Mouse (Mus musculus) mature B cell (primary cell): Measurements from ENCODE around the gene Boc.

Source experiments
- in situ Hi-C: fragments of 300-500 bp; cut with MboI; formaldehyde crosslinking; loops from 2 replicates; pipeline ENCODE4 v1.14.3; 2019

Gene Boc

DNA sequence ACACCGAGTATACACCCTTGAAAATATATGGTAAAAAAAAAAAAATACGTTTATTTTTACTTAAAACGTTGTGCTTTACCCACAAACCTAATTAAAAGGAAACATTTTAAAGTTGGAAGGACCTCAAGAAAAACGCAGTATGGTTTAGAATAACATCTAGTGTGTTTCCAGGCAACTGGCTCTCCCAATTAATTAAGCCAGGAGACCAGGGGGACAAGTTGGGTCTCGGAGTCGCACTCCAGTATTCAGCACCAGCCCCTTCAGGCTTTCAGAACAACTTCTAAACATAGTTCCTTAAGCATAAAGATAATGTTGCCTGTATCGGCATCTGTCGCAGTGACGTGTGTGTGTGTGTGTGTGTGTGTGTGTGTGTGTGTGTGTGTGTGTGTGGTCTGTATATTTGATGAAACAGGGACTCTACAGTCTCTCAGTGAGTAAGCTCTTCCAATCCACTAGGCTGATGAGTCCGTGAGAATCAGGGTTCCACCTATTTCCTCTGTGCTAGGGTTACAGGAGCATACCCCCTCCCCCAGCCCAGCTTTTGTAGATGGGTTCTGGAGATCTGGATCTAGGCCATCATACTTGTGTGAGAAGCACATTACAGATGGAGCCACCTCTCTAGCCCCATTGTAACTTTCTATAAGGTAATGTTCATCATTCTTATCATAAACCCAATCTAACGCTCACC, 31.3 kb downstream of the Boc start:
- in situ Hi-C loops: no loop called here

DNA sequence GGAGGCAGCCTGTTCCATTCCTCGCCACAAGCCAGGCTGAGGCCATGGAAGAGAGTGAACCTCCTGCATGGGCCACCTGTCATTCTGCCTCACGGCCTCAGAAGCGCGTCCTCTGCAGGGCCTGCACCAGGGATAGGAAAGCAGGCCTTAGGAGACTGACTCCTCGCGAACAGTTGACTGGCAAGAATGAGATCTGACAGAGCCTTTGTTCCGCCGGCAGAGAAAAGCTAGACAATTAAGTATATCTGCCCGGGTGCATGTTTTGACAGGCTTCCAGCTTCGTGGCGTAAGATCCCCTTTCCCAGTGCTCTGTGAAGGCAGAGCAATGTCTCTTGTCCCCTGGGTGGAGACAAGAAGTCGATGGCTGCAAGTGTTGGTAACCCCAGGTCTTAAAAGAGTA, 32.0 kb downstream of the Boc start:
- in situ Hi-C loops: no loop called here

DNA sequence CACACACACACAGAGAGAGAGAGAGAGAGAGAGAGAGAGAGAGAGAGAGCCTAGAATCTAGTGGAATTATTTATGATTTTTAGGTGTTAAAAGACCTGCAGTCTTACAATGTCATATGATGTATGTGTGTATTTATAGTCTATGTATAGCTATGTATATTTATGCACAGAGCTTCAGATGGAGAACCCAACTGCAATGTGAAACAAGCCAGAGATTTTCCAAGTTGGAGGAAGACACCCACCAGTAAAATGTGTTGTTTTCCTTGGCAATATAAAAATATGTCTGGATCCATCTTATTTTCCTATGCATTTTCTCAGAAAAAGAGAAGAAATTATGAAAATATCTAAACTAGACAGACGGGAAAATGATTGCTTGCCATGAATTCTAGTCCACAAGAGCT, 32.7 kb downstream of the Boc start:
- in situ Hi-C loops: no loop called here

DNA sequence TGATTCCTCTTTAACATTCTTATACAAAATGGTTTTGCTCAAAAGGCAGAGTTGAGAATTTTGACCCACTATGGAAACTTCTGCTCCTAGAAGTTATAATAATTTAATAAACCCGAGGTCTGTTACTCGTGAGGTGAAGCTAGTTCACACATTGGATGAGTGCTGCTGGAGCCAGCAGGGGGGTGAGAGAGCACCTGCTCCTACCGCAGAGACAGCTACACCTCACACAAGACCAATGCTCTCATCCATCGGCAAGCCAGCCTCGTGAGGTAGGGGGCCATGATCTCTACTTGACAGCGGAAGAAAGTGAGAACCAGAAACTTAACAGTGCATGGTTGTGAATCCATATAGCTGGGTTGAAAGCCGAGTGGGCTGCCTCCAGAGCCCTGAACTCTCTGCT, 35.1 kb downstream of the Boc start:
- in situ Hi-C loops: no loop called here

DNA sequence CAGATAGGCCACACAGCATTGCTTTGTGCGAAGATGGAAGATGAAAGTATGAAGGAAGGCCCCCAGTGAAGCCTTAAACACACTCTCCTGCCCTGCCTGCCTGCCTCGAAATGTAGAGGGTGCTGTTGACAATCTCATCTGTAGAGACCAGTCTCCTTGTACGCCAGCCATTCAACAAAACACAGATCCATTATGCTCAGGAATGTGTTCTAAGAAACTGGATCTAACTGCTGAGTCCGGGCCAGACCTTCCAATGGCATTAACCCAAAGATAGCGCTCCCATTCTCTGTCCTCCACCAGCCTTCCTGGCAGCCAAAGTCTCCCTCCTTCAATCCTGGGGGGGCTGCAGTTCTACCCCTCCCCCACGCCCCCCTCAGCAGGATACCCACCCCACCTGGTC, 42.2 kb downstream of the Boc start:
- in situ Hi-C loops: no loop called here

DNA sequence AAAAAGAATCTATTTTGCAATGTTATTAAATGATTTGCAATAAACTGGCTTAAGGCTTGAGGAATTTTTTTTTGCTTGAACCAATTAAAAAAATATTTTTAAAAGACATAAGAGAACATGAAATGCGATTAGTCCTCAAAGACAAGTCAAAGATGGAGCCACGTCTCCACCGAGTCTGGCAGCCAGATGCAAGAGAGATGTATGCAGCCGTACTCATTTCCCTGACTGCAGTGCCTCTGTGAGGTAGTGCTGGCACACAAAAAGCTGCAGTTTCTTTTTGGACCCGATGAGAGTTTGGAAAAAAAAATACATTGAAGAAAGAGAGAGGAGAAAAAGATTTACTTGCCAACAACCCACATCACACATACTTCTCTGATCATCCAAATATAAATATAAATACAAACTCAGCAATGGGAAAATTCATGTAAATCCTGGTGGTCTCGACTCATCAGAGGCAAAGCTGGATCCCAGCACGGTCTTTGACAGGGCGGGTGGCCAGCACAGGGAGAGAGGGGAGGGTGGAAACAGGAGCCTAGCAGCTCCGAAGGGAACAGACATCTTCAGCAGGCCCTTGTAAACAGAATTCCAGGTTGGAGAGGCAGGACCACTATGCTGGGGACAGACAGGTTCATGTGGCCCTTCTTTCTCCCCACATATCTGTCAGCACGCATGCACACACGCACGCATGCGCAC, 48.0 kb downstream of the Boc start:
- in situ Hi-C loops: no loop called here

DNA sequence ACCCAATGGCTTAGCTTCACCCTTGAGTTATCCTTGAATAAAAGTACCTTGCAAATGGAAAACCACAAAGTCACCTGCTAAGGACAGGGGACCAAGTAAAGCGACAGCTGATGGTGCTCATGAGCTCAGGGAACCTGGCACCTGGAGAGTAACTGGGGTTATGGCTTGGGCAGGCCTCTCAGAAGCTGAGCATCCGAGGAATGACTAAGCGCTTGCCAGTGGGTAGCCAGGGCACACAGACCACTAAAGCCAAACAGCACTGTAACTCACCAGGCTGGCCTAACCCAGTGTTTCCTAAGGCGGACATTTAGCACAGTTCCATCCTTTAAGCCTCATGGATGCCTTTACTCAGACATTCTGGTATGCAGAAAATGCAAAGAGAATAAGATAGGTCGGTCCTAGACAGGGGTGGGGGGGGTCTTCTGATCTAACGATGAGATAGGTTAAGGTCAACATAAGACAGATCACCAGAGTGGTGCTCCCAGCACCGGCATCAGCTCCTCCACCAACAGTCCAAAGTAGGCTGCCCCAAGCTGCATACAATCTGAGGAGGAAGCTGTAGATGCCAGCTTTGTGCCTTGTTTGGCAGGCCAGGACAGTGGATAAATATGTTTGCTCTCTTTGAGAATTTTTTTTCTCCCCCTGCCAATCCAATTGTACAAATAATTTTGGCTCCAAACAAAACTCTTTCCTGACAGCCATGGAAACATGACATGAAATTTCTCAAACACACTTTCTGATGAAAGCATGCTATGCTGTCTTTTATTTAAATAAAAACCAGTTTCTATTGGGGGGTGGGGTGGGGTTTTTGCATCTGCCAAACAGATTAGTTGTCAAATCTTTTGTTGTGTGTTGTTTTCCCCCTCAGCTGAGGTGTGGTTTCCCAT, 49.0 kb downstream of the Boc start:
- in situ Hi-C loops: no loop called here

DNA sequence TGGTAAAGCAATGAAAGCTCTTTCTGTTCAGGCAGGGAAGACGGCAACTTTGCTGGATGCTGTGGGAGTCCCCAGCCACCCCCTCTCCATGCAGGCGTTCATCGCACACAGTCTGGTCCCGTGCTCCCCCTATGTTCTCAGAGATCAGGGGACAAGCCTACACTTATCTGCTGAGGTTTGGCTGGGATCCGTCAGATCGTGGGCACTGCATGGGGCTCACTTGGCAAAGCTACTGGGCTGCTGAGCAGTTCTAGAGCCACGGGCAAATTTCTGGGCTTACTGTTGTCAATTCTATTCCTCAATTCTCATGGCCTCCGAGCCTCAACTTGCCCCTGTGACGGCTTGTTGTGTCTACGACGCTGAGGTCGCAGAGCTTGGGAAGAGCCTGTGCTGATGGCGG, 49.9 kb downstream of the Boc start:
- in situ Hi-C loops: no loop called here

DNA sequence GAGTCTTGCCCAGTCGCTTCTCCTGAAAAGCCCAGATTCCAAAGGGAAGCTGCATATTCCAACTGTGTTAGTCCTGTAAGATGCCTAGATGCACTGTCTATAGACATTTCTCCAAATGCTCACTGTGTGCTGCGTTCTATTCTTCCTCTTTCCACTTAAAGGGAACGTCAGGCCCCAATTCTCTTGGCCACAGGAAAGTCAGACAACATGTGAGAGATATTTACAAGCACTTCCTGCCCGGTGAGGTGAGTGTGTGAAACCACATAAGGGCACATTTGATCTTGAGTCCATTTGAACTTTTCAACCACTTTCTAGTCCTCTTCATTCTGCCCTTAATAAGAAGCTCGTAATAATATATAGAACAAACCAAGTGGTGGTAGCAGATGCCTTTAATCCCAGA, 50.7 kb downstream of the Boc start:
- in situ Hi-C loops: no loop called here

DNA sequence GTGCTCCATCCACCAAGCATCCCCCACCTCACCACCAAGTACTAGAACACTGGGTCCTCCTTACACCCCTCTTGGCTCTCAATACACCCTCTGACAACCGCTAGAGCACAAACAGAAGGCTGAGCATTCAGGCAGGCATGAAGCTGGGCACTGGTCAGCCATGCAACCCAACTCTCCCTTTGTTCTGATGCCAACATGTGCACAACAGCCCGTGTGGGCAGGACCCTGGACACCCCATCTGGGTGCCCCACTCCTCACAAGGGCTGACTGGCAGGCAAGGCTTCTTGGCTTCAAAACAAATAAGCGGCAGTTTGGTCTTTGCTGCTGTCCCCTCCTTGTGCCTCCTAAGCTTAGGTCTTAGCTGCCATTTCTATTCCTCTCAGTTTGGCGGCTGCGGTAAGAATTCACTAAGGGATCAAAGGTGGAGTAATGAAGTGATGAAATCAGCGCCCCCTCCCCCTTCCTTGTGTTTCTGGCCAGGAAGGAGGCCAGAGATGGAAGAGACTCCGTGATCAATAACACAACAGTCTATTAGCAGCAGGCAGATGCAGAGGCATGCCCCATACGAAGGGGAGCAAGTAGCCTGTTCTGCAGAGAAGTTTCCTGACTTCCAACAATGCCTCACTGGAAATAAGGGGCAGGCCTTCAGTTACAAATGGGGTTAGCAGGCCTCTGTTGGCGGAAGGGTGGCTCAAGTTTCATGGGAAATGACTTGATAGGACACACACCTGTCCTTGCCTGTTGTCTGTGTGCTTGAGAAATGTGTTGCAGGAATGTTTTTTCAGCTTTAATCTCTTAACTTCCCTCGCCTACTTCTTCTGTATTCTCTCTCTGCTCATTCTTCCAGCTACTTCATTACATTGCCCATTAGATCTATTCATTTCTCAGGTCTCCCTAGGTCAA, 51.4 kb downstream of the Boc start:
- in situ Hi-C loops: no loop called here

DNA sequence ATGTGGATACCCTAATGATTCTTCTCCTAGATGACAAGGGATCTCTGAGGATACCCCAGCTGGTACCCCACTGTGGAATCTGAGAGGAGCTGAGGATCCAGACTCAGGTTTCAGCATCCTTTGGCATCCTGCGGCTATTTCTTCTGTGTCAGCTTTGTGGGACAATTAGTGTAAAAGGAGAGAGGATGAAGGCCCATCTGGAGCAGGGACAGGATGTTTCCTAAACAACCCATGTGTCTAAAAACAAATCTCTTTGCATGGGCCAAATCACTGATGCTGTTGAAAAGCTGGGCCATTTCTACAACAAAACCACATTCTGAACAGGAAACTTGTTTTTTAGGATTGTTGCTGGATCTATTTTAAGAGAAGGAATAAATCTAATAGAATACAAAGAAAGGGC, 53.5 kb downstream of the Boc start:
- in situ Hi-C loops: no loop called here

DNA sequence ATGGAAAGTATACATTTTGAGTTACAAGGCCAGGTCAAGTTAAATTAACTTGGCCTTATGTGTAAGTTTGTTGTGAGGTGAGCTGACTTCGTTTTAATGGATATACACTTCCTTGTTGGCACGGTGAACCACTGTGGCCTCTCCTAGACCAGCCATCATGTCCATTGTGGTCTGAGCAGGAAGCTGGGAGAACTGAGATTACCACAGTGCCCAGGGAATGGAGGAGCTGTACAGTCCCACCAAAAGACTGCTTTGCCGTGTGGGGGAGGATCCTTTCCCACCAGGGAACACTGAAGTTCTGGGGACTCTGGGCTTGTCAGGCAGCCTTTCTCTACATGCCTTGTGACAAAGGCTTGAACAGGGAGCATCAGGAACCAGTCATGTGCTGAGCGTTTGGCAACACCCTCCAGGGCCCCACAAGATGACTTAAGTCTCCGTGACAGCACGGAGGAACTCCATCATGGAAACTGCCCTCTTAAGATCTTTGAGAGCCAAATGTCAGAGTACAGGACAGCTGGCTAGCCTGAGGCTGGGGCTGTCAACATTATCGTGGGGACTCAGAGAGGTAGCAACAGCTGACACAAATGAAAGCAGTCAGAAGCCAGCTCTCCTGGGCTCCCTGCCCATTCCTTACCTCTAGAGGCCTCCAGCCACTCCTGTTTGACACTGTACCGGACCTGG, 55.7 kb downstream of the Boc start:
- in situ Hi-C loops: no loop called here

DNA sequence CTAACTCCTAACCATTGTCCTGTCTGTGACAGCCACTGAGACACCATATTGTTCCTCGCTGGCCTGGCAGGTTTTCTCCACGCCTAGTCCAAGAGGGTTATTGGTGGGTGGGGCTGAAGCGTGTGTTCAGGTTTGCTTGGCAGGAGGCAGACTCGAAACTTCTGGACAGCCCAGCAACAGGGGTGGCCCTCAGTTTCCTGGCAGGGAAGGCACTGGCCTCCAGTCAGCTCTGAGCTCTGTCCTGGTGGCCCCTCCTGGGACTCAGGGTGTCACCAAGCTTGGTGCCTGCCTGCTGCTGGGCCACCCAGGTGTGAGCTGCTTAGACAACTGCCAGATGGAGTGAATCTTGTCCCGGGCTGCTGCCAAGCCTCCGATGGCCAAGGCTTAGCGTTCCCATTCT, 56.4 kb downstream of the Boc start:
- in situ Hi-C loops: no loop called here

DNA sequence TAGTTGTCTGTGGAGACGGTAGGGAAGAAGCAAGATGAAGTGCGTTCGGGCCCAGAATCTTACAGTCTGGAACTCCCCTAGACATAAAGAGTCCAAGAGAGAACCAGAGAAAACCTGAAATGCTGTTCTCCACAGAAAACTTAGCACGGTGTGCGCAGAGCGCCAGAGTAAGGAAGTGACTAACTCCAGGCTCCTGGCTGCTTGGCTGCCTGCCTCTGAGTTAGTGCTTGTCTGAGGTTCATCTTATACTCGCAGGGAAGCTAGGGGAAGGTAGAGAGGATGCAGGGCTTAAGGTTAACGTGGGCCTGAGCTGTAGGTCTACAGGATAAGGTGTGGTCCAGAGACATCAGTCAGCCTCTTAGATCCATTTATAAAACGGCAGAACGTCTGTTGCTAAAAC, 56.9 kb downstream of the Boc start:
- in situ Hi-C loops: no loop called here

DNA sequence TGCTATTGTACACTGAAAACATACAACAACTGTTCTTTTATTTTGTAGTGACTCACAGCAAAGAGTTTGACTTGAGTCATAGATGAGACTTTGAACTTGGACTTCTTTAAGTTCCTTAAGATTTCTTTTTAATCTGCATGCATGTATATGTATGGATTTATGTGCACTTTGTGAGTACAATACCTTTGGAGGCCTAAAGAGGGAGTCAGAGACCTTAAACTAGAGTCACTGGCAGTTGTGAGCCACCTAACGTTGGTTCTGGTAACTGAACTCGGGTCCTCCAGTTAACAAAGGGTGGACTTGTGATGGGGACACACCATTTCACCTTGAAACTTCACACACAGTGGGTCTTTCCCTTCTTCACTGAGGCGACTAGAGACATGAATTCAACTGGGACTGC, 60.2 kb downstream of the Boc start:
- in situ Hi-C loops: loop anchor here (25.0 kb wide), 1 partner anchor 589 kb away; the partner anchor contains the start of gene Ccdc80

DNA sequence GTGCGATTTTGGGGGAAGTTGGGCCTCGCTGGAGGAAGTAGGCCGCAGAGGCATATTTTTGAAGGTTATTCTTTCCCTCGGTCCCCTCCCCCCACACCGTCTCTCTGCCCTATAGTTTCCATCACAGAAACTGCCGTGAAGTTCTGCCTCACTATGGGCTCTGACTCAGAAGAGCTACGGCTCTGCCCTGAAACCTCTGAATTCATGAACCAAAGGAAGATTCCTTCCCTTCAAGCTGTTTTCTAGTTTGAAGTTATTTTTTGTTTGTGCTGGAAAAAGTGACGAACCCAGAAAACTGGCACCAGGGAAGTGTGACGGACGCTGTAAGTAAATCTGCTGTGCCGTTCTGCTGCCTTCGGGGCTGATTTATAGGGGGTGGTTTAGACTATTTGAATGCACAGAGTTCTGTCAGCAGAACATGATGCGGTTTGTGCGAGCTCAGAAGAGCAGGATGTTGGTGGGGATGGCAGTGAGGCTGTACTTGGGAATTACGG, 61.7 kb downstream of the Boc start:
- in situ Hi-C loops: loop anchor here (25.0 kb wide), 1 partner anchor 590 kb away; the partner anchor contains the start of gene Ccdc80

DNA sequence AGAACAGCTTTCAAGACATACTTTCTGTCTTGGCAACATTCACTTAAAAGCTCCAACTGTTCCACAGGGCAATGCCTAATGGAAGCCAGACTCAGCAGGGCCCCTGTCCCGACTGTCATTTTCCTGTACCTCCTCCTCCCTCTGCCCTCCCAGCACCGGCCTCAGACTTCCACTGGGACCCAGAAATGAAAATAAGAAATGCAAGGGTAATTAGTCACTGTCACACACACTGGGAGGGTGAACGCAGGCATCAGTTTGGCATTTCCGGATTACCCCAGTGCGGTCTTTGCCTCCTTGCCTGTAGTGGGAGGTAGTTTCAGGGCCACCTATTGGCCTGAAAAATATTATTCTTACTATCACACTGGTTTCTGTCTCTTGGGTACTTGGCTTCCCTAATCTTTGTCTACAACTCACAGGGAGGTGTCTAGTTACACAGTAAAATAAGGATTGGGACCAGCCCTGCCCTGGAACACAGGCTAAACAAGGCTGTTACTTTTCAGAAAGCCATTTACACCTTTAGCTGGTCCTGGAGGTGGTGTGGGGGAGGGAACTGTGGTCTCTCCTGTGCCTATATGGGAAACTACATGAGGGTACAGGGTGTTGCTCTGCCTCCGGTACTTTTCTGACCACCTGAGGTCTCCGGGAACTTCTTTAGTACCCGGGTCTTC, 64.1 kb downstream of the Boc start:
- in situ Hi-C loops: loop anchor here (25.0 kb wide), 1 partner anchor 593 kb away; the partner anchor contains the start of gene Ccdc80

DNA sequence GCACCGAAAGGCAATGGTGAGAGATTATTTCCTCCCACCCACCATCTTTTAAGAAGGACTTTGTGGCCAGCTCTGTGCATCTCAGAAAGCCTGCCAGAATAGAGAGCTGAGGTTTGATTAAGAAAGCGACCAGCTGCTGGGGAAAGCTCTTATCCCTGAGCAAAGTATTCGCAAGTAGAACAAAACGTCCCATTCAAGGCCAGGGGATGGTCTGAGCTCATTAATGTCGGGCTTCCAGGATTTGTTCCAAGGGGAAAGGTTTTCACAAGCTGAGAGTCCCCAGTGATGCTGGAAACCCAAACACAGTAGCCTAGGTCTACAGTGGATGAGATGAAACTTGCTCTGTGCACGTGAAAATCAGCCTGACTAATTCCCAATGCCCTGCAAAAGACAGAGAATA, 64.8 kb downstream of the Boc start:
- in situ Hi-C loops: loop anchor here (25.0 kb wide), 1 partner anchor 593 kb away; the partner anchor contains the start of gene Ccdc80

DNA sequence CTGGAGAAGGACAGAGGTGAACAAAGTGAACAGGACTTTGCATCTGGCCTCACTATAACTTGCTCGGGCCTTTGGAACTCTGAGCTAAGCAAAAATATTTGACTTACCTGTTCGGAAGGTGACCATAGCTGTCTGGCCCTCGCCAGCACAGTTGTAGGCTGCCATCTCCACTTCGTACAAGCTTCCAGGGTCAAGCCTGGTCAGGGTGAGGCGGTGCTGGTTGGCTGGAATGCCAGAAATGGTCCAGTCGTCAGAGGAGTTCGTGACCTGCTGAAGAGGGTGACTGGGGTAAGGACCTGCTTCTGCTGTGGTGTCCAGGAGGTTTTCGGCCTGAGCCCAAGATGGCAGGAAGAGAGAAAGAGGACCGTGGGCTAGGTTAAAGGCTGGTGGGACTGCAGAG, 66.0 kb downstream of the Boc start:
- in situ Hi-C loops: loop anchor here (25.0 kb wide), 1 partner anchor 595 kb away; the partner anchor contains the start of gene Ccdc80

DNA sequence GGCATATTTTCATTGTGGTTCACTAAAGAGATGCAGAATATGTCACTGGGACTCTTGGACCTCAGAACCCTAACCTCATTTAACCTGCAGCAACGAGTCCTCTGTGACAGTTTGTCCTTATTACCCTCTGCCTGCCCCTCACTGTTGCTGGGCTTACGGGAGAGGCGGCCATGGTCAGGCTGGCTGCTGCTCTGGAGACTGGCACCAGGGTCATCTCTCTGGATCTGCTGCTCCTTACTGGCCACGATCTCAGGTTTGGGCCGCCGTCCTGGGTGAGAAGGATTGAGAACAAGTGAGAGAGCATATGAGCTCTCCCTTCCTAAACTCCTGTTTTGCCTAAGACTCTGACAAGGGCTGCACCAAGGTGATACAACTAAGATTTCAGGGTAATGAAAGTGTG, 66.5 kb downstream of the Boc start:
- in situ Hi-C loops: loop anchor here (25.0 kb wide), 1 partner anchor 595 kb away; the partner anchor contains the start of gene Ccdc80
